Mouse (Mus musculus): ENCODE data around the gene Slc30a1.

DNA sequence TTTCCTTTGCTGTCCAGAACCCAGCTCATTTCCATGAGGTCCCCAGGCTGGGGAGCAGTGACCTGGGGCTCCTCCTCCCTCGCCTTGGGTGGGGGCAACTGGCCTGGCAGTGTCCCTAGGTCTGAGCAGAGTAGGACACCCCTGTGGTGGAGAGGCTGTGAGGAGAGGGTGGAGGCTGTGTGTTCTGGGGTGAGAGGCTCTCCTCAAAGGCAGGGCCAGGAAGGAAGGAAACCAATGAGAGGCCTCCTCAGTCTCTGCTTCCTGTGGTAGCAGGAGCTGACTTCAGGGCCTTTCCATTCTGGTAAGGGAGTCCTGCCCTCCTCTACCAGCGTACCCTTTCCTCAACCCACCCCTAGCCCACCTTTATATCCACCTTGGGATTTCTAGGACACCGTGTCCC is 49.7 kb downstream of the Slc30a1 start:
- no peak for TF ChIP-seq CTCF (IDR thresholded peaks at IDR 0.05)
- TF ChIP-seq EP300 (IDR thresholded peaks at IDR 0.05): peak; percentile 56; the same call in 1 of the 2 replicates
